Mouse (Mus musculus) spleen, adult 2 months (tissue): ENCODE measurements around the gene Naa60. TPM values are rescaled to one million over a fixed set of nuclear protein-coding genes. Genes with fewer than 3 reads are reported as not detected.
"Not testable (repeated sequence)": the region's sequence is repeated elsewhere in the genome, so short reads cannot be mapped to it uniquely, and the experiment has no call there.

Experiments
- DNase-seq, 2 experiments: peaks; one replicate each; pipeline versions ENCODE4 v3.0.0 to v3.0.0-alpha.2; 2012 to 2021; ENCODE audit warnings: low spot score in 2 of 2, low read depth in 1 of 2
- H3K27ac ChIP-seq: fragments of 200-500 bp; 2 replicates; pipeline ENCODE4 v1.5.1; 2012; ENCODE audit warnings: low read length, inconsistent platforms; ENCODE audit not compliant: insufficient read depth
- H3K27me3 ChIP-seq: fragments of 200-500 bp; 2 replicates; pipeline ENCODE4 v1.6.1; 2012; ENCODE audit warnings: mild to moderate bottlenecking, moderate library complexity, low read length, inconsistent platforms; ENCODE audit not compliant: control insufficient read depth, insufficient read depth
- H3K36me3 ChIP-seq: fragments of 200-500 bp; 2 replicates; pipeline ENCODE4 v1.6.1; 2012; ENCODE audit warnings: mild to moderate bottlenecking, low read length, inconsistent platforms; ENCODE audit not compliant: control insufficient read depth, insufficient read depth
- H3K4me1 ChIP-seq: fragments of 200-500 bp; 2 replicates; pipeline ENCODE4 v1.6.1; 2011; ENCODE audit warnings: inconsistent platforms; ENCODE audit not compliant: control insufficient read depth, insufficient read depth, insufficient read length
- H3K4me3 ChIP-seq: fragments of 200-500 bp; 2 replicates; pipeline ENCODE4 v1.5.1; 2011; ENCODE audit warnings: mild to moderate bottlenecking, inconsistent platforms; ENCODE audit not compliant: insufficient read depth, insufficient read length; ENCODE audit errors: extremely low read depth
- CTCF ChIP-seq: fragments of 200-500 bp; IDR thresholded peaks from 2 replicates; pipeline ENCODE4 v1.5.1; 2011; ENCODE audit warnings: mild to moderate bottlenecking, inconsistent platforms; ENCODE audit not compliant: insufficient read depth, insufficient read length, insufficient replicate concordance; ENCODE audit errors: extremely low read depth
- POLR2A ChIP-seq: fragments of 200-500 bp; IDR thresholded peaks from 2 replicates; pipeline ENCODE4 v1.6.1; 2011; ENCODE audit warnings: low read depth, low read length, inconsistent platforms
- WGBS: fragments of 180-500 bp; shearing (Covaris S2); methylation state at CpG from one replicate; pipeline ENCODE4 v1.1.7; 2018; 5-methylcytosine and 5-hydroxymethylcytosine counted together
- polyA plus RNA-seq: library from polyadenylated mRNA; depleted of rRNA; stranded (reverse); fragments of >200 nt; gene quantifications from 2 replicates; pipeline ENCODE4 v1.2.3, GENCODE M21; 2012

Naa60 gene
- polyA plus RNA-seq, 1 experiment, result 63.8 TPM

GRCm38 (mm10) chr16:3842989-3843388, 29.2 kb upstream of the Naa60 start:
- no peak for DNase-seq

GRCm38 (mm10) chr16:3843796-3844195, 28.4 kb upstream of the Naa60 start:
- Histone ChIP-seq H3K4me1 (no peaks in the 10 kb centered on the region), H3K36me3 (no peaks in the 10 kb centered on the region), H3K27me3 (no peaks in the 10 kb centered on the region), H3K27ac (no peak overlapping the region), H3K4me3 (no peak overlapping the region)
- no peak for DNase-seq
- no peak for TF ChIP-seq POLR2A
- no peak for TF ChIP-seq CTCF
- WGBS, result 83% methylated on average over 1 of the region's 1 CpGs

More at GRCm38 (mm10) chr16:3842989-3843388, 29.2 kb upstream of the Naa60 start:
- Histone ChIP-seq H3K36me3 (no peaks in the 10 kb centered on the region), H3K27me3 (no peaks in the 10 kb centered on the region), H3K4me3 (no peak overlapping the region), H3K4me1 (no peaks in the 10 kb centered on the region), H3K27ac (no peak overlapping the region)
- TF ChIP-seq POLR2A, result no peak
- TF ChIP-seq CTCF, result no peak
- 50% methylated on average over 4 of the region's 4 CpGs for WGBS

GRCm38 (mm10) chr16:3846711-3847518, 25.3 kb upstream of the Naa60 start, which contains the start of gene Zfp174:
Zfp174 (plus strand) TSS chr16:3847268.
- no peak within 1 kb of the TSS for H3K27ac ChIP-seq
- 4% methylated on average over 38 of the region's 38 CpGs for WGBS

GRCm38 (mm10) chr16:3847871-3848270, 24.3 kb upstream of the Naa60 start:
- H3K36me3 ChIP-seq, result no peaks in the 10 kb centered on the region
- H3K27ac ChIP-seq, result no peak overlapping the region
- no peak for TF ChIP-seq POLR2A
- TF ChIP-seq CTCF, result no peak
- H3K4me1 ChIP-seq, result no peaks in the 10 kb centered on the region
- 80% methylated on average over 4 of the region's 4 CpGs for WGBS
- DNase-seq, result no peak
- H3K4me3 ChIP-seq, result no peak overlapping the region
- no peaks in the 10 kb centered on the region for H3K27me3 ChIP-seq

More at GRCm38 (mm10) chr16:3846711-3847518, 25.3 kb upstream of the Naa60 start, which contains the start of gene Zfp174:
- peak; percentile 89 to 90 for DNase-seq
- Histone ChIP-seq H3K4me3 (peak within 1 kb of the TSS; percentile 65), H3K4me1 (no peaks in the 10 kb centered on the region), H3K27me3 (no peaks in the 10 kb centered on the region), H3K36me3 (no peaks in the 10 kb centered on the region)
- TF ChIP-seq CTCF, result no peak
- TF ChIP-seq POLR2A, result no peak; the same call in 1 of the 2 replicates

- Histone ChIP-seq H3K4me3 (no peak overlapping the region), H3K27me3 (no peaks in the 10 kb centered on the region), H3K36me3 (no peaks in the 10 kb centered on the region), H3K4me1 (no peaks in the 10 kb centered on the region), H3K27ac (no peak overlapping the region)
- no peak for DNase-seq
- no peak for TF ChIP-seq CTCF
- TF ChIP-seq POLR2A, result no peak
- WGBS, result 82% methylated on average over 3 of the region's 3 CpGs
Measured at GRCm38 (mm10) chr16:3848416-3848815, 23.8 kb upstream of the Naa60 start.

- 89% methylated on average over 13 of the region's 13 CpGs for WGBS
- H3K4me3 ChIP-seq, H3K4me1 ChIP-seq, H3K27me3 ChIP-seq, H3K27ac ChIP-seq, DNase-seq, H3K36me3 ChIP-seq: not testable (repeated sequence)
Measured at GRCm38 (mm10) chr16:3851301-3851700, 20.9 kb upstream of the Naa60 start.

- Histone ChIP-seq H3K27me3 (no peaks in the 10 kb centered on the region), H3K36me3 (no peaks in the 10 kb centered on the region), H3K4me1 (no peaks in the 10 kb centered on the region), H3K27ac (no peak overlapping the region), H3K4me3 (no peak overlapping the region)
- TF ChIP-seq POLR2A, result no peak
- TF ChIP-seq CTCF, result no peak
- WGBS, result 91% methylated on average over 12 of the region's 12 CpGs
- DNase-seq, result no peak
Measured at GRCm38 (mm10) chr16:3852586-3852985, 19.6 kb upstream of the Naa60 start.
